Mouse (Mus musculus) heart, embryonic 13.5 days (tissue): ENCODE data around the gene Gja3. TPM values are rescaled to one million over a fixed set of nuclear protein-coding genes. Genes with fewer than 3 reads are reported as not detected.
A peak's percentile ranks its signal among the peaks of the same experiment; 100 is the strongest.
"Not testable (repeated sequence)": the region's sequence is repeated elsewhere in the genome, so short reads cannot be mapped to it uniquely, and the experiment has no call there.

ENCODE experiments used
- ATAC-seq: fragments of 200-750 bp; cut with Nextera tagmentation; 2 replicates; pipeline ENCODE4 v1.8.0; 2017; ENCODE audit warnings: moderate TSS enrichment; ENCODE audit not compliant: insufficient number of reproducible peaks, low FRiP score, low TSS enrichment; ENCODE audit errors: extremely low read depth
- H3K27ac ChIP-seq: fragments of 300-500 bp; sonication (generic); replicated peaks from 2 replicates; pipeline ENCODE4 v1.5.1; 2015; ENCODE audit warnings: moderate library complexity, mild to moderate bottlenecking, inconsistent platforms
- H3K27me3 ChIP-seq: fragments of 300-500 bp; sonication (generic); replicated peaks from 2 replicates; pipeline ENCODE4 v1.6.1; 2015; ENCODE audit warnings: mild to moderate bottlenecking, inconsistent platforms
- H3K36me3 ChIP-seq: fragments of 300-500 bp; sonication (generic); 2 replicates; pipeline ENCODE4 v1.6.1; 2015; ENCODE audit warnings: mild to moderate bottlenecking, inconsistent platforms
- H3K4me1 ChIP-seq: fragments of 300-500 bp; sonication (generic); 2 replicates; pipeline ENCODE4 v1.6.1; 2015; ENCODE audit warnings: inconsistent platforms
- H3K4me2 ChIP-seq: fragments of 300-500 bp; sonication (generic); 2 replicates; pipeline ENCODE4 v1.6.1; 2015; ENCODE audit warnings: inconsistent platforms, mild to moderate bottlenecking, moderate library complexity
- H3K4me3 ChIP-seq: fragments of 300-500 bp; sonication (generic); 2 replicates; pipeline ENCODE4 v1.5.1; 2015; ENCODE audit warnings: moderate library complexity, mild to moderate bottlenecking, inconsistent platforms
- H3K9ac ChIP-seq: fragments of 300-500 bp; sonication (generic); 2 replicates; pipeline ENCODE4 v1.6.1; 2015; ENCODE audit warnings: inconsistent platforms, mild to moderate bottlenecking, moderate library complexity
- H3K9me3 ChIP-seq: fragments of 300-500 bp; sonication (generic); 2 replicates; pipeline ENCODE4 v1.6.1; 2016; ENCODE audit warnings: inconsistent platforms
- WGBS: fragments of 180-500 bp; shearing (Covaris S2); methylation state at CpG from one replicate; pipeline ENCODE4 v1.1.7; 2015; ENCODE audit warnings: mixed read lengths; 5-methylcytosine and 5-hydroxymethylcytosine counted together
- polyA plus RNA-seq: library from polyadenylated mRNA; unstranded; fragments of >200 nt; fragmentation: Nextera tagmentation; extraction: Ambion mirVana; gene quantifications from 2 replicates; pipeline ENCODE4 v1.2.1, GENCODE M21; 2015

Gene Gja3
- polyA plus RNA-seq, 1 experiment from 2014 or later: 19.9 TPM

DNA sequence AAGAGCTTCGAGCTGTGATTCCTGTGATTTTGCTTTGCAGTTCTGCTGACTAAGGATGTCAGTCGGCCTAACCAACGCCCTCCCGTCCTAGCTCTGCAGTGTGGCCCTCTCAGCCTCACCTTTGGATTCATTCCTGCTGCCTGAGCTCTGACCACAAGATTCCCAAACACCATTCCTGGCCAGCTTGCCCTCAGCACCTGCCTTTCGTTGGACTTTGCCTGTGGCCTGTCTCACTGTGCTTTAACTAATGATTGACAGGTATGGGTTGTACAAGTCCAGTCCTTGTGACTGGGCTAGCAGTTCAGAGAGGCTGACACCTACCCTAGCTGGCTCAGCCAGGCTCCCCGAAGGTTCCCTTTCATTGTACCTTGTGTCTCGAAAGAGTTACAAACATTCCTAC is 31.2 kb upstream of the Gja3 start:
- H3K4me1 ChIP-seq: peaks cover 16% of the 10 kb centered on the region
- H3K9me3 ChIP-seq: no peaks in the 10 kb centered on the region
- no peaks in the 10 kb centered on the region for H3K36me3 ChIP-seq
- no peak overlapping the region for H3K4me2 ChIP-seq
- no peak overlapping the region for H3K27ac ChIP-seq
- 73% methylated on average over 7 of the region's 7 CpGs for WGBS
- no peak for ATAC-seq
- H3K9ac ChIP-seq: no peak overlapping the region
- H3K4me3 ChIP-seq: no peak overlapping the region
- 0 out of 2 replicates have a peak, but pooled peaks cover 9% of the 10 kb centered on the region for H3K27me3 ChIP-seq

DNA sequence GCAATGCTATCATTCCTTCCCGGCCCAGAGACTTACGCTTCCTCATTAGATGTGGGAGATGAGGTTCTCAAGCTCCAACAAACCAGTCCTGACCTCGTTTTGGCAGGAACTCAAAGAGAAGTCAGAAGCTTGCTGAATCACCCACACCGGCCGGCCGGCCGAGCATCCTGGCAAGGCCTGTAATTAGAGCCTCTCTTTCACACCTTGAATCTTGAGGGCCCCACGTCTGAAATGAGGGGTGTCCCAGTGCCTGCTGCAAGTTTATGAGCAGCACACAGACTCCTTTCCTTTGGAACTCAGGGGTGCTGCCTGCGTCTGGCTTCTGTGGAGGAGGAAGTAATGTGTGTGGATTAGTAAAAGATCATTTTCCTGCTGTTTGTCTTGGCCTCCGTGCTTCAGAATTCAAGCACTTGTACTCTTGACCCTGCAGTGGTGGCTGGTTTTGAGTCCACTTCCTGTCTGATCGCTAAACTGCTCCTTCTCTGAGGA is 26.3 kb upstream of the Gja3 start:
- H3K36me3 ChIP-seq: no peaks in the 10 kb centered on the region
- no peaks in the 10 kb centered on the region for H3K9me3 ChIP-seq
- H3K27me3 ChIP-seq: 0 out of 2 replicates have a peak, but pooled peaks cover 6% of the 10 kb centered on the region
- peak overlapping the region; percentile 33; the same call in 1 of the 2 replicates for H3K9ac ChIP-seq
- H3K4me1 ChIP-seq: peaks cover 24% of the 10 kb centered on the region
- WGBS: 36% methylated on average over 11 of the region's 11 CpGs
- no peak for ATAC-seq
- H3K4me3 ChIP-seq: no peak overlapping the region
- H3K27ac ChIP-seq: peak overlapping the region; percentile 58
- peak overlapping the region; percentile 34 for H3K4me2 ChIP-seq

DNA sequence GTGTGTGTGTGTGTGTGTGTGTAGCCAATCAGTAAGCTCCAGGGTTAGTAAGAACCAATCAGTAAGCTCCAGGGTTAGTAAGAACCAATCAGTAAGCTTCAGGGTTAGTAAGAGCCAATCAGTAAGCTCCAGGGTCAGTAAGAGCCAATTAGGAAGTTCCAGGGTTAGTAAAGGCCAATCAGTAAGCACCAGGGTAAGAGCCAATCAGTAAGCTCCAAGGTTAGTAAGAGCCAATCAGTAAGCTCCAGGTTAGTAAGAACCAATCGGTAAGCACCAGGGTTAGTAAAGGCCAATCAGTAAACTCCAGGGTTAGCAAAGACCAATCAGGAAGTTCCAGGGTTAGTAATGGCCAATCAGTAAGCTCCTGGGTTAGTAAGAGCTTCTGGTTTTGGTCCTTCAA is 25.0 kb upstream of the Gja3 start:
- no peak overlapping the region for H3K4me3 ChIP-seq
- no peaks in the 10 kb centered on the region for H3K36me3 ChIP-seq
- WGBS: 85% methylated on average over 1 of the region's 1 CpGs
- H3K4me1 ChIP-seq: peaks cover 24% of the 10 kb centered on the region
- H3K9ac ChIP-seq: no peak overlapping the region
- no peak for ATAC-seq
- no peak overlapping the region for H3K4me2 ChIP-seq
- H3K27ac ChIP-seq: no peak overlapping the region
- H3K27me3 ChIP-seq: 0 out of 2 replicates have a peak, but pooled peaks cover 6% of the 10 kb centered on the region
- no peaks in the 10 kb centered on the region for H3K9me3 ChIP-seq

DNA sequence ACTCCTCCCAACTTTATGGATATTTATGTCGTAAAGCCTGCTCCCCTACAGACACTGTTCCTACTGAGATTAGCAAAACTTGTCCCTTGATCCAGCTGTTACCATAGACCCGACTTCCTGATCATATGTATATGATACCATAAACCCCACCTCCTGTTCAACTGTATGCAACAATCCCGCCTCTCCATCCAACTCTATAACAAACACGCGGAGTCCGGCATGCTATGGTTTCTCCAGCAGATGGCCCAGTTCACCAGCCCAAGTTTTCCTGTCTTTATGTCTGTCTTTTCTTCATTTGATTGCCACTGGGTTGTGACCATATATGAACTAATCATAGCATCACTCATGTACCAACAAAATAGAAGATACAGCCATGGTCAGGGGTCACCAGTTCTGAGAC is 17.6 kb upstream of the Gja3 start:
- H3K27ac ChIP-seq: no peak overlapping the region
- 72% methylated on average over 6 of the region's 6 CpGs for WGBS
- no peaks in the 10 kb centered on the region for H3K27me3 ChIP-seq
- no peaks in the 10 kb centered on the region for H3K9me3 ChIP-seq
- H3K4me3 ChIP-seq: no peak overlapping the region
- no peak for ATAC-seq
- H3K4me2 ChIP-seq: no peak overlapping the region
- H3K36me3 ChIP-seq: no peaks in the 10 kb centered on the region
- H3K9ac ChIP-seq: no peak overlapping the region
- H3K4me1 ChIP-seq: no peaks in the 10 kb centered on the region

DNA sequence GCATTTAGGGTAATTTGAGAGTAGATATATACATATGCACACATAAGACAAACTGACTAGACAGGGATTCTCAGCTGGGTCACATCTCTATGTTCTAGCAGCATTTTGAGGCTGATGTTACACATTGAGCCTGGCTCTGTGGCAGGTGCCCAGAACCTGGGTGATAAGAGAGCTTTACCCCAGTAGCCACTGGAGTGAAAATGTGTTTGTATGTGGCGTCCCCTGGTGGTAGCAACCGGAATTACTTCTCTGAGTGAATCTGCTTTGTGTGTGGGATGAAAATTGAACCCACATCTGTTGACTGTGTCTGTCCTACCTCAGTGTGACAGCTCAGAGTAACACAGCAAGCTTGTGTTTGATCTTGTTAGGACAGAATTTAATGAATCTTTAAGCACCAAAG is 12.0 kb upstream of the Gja3 start:
- H3K27ac ChIP-seq, H3K9ac ChIP-seq, H3K4me1 ChIP-seq, H3K27me3 ChIP-seq, H3K4me3 ChIP-seq, H3K9me3 ChIP-seq, H3K36me3 ChIP-seq, ATAC-seq, H3K4me2 ChIP-seq: not testable (repeated sequence)
- WGBS: 0% methylated on average over 2 of the region's 2 CpGs

DNA sequence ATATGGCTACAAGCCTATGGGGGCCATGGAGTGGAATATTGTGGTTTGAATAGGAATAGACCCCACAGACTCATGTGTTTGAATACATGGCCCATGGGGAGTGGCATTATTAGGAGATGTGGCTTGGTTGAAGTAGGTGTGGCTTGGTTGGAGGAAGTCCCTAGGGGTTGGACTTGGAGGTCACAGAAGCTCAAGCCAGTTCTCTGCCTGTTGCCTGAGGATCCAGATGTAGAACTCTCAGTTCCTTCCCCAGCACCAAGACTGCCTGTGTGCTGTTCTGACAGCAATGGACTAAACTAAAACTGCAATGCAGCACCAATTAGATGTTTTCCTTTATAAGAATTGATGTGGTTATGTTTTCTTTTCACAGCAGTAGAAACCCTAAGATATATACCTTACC is 8.2 kb upstream of the Gja3 start:
- no peak overlapping the region for H3K9ac ChIP-seq
- no peak overlapping the region for H3K4me2 ChIP-seq
- H3K4me3 ChIP-seq: no peak overlapping the region
- H3K36me3 ChIP-seq: no peaks in the 10 kb centered on the region
- no peaks in the 10 kb centered on the region for H3K9me3 ChIP-seq
- H3K4me1 ChIP-seq: no peaks in the 10 kb centered on the region
- no peaks in the 10 kb centered on the region for H3K27me3 ChIP-seq
- no peak for ATAC-seq
- H3K27ac ChIP-seq: no peak overlapping the region

DNA sequence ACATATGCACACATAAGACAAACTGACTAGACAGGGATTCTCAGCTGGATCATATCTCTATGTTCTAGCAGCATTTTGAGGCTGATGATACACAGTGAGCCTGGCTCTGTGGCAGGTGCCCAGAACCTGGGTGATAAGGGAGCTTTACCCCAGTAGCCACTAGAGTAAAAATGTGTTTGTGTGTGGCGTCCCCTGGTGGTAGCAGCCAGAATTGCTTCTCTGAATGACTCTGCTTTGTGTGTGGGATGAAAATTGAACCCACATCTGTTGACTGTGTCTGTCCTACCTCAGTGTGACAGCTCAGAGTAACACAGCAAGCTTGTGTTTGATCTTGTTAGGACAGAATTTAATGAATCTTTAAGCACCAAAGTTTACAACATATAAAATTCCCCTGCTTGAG is 2.2 kb upstream of the Gja3 start:
- peaks cover 44% of the 10 kb centered on the region for H3K27me3 ChIP-seq
- H3K27ac ChIP-seq, H3K36me3 ChIP-seq, H3K9me3 ChIP-seq, H3K9ac ChIP-seq, ATAC-seq, H3K4me2 ChIP-seq, H3K4me3 ChIP-seq: not testable (repeated sequence)
- 0% methylated on average over 1 of the region's 1 CpGs for WGBS
- H3K4me1 ChIP-seq: peaks cover 28% of the 10 kb centered on the region

DNA sequence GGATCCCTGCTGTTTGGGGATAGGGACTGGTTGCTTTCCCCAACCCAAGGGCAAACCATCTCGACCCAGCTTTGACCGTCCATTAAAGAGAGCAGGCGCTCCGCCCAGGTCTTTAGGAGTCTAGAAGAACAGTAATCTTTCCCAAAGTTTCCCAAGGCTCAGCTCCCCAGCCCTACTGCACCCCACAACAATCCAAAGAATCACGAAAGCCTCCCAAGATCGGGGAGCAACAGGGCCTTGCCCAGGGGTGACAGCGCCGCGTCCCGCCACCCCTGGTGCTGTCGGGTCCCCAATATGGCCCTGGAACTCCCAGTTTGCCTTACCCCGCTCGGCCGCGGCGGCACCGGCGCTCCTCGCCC is 717 bp downstream of the Gja3 start:
- Histone ChIP-seq H3K9ac (peak overlapping the region; percentile 82), H3K4me3 (peak overlapping the region; percentile 78), H3K27me3 (peaks cover 55% of the 10 kb centered on the region), H3K4me1 (peaks cover 28% of the 10 kb centered on the region), H3K36me3 (no peaks in the 10 kb centered on the region), H3K4me2 (peak overlapping the region; percentile 88), H3K9me3 (no peaks in the 10 kb centered on the region), H3K27ac (no peak overlapping the region; the same call in 1 of the 2 replicates)
- whole genome bisulfite sequencing: 3% methylated on average over 19 of the region's 19 CpGs
- ATAC-seq: no peak

DNA sequence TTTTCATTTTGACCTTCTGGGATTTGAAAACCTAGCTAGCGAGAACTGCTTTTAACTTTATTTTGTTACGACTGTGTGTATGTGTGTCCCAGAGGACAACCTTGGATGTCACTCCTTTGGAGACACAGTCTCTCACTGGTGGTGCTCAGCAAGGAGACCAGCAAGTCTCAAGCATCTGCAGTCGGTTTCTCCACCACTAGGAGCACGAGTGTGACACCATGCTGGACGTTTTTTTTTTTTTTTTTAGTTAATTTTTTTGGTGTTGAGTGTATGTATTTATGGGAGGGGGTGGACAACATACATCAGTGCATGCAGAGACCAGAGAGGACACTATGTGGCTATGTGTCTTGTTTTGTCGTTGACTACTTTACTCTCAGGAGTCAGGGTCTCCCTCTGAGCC is 5.2 kb downstream of the Gja3 start:
- WGBS: 59% methylated on average over 6 of the region's 6 CpGs
- ATAC-seq: no peak
- no peak overlapping the region for H3K4me2 ChIP-seq
- H3K27ac ChIP-seq: no peak overlapping the region
- H3K9ac ChIP-seq: no peak overlapping the region
- H3K9me3 ChIP-seq: no peaks in the 10 kb centered on the region
- H3K4me3 ChIP-seq: no peak overlapping the region
- no peaks in the 10 kb centered on the region for H3K36me3 ChIP-seq
- H3K4me1 ChIP-seq: peaks cover 25% of the 10 kb centered on the region
- H3K27me3 ChIP-seq: peaks cover 37% of the 10 kb centered on the region

DNA sequence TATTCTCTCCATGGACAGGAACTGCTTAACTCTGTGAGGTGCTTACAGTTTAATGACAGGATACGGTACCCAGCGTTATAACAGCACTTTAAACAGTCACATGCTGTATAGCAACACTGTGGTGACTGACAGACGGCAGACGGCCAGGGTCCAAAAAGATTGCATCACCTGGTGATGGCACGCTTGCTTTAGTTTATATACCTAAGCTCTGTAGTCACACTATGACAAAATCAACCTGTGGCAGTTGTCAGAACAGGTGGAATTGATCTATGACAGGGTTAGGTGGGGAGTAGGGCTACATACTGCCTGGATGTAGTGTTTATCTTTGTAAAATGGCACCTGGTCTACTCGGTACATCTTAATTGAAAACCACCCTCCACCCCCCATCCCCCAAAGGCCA is 14.0 kb downstream of the Gja3 start:
- H3K4me1 ChIP-seq: peaks cover 24% of the 10 kb centered on the region
- no peak overlapping the region for H3K4me3 ChIP-seq
- H3K9me3 ChIP-seq: no peaks in the 10 kb centered on the region
- no peaks in the 10 kb centered on the region for H3K27me3 ChIP-seq
- no peak for ATAC-seq
- WGBS: 76% methylated on average over 6 of the region's 6 CpGs
- H3K27ac ChIP-seq: no peak overlapping the region
- H3K36me3 ChIP-seq: no peaks in the 10 kb centered on the region
- no peak overlapping the region for H3K4me2 ChIP-seq
- no peak overlapping the region for H3K9ac ChIP-seq

DNA sequence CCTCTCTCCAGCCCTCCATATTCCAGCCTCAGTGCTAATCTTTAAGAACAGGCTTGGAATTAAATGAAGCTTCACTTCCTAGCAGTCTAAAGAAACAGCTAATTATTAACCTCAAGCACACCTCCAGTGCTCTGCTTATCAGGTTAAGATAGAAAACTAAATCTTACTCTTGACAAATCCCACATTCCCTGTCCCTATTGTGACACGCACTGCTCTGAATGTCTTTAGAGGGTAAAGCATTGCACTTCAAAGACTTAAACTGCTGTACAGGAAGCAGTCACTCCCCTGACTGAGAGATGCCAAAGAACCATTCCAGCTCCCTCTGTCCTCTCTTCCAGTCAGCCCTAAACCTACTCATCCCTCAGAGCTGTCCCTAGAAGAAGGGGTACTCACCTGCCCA is 16.5 kb downstream of the Gja3 start:
- ATAC-seq: no peak
- WGBS: 44% methylated on average over 1 of the region's 1 CpGs

DNA sequence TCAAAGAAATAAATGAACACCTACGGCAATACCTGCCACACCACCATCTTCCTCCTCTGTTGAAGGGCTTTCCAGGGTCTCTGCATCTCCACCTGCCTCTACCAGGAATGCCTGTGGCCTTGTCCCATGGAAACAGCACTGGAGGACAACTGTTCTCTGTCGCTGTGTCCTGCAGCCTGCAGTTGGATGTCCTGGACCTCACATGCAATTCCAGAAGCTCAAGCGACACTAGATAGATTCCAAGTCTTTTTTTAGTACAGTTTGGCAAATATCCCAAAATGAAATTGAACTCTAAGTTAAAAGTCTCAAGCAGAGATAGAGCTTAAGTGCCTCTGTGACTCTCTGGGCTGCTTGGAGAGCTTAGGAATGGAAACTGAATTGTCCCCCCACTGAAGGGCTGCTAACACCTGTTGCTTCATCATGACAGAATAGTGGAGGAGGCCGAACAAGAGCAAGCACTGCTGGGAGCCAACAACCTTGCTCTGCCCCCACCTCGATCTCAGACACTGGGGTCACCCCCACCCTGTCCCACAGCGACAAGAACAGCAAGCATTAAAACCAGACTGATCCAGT is 22.9 kb downstream of the Gja3 start:
- peak overlapping the region; percentile 46 for H3K4me2 ChIP-seq

More for the DNA sequence above, 16.5 kb downstream of the Gja3 start:
- Histone ChIP-seq H3K4me2 (no peak overlapping the region), H3K4me3 (no peak overlapping the region), H3K27me3 (no peaks in the 10 kb centered on the region), H3K9me3 (no peaks in the 10 kb centered on the region), H3K4me1 (peaks cover 11% of the 10 kb centered on the region), H3K9ac (no peak overlapping the region), H3K36me3 (no peaks in the 10 kb centered on the region), H3K27ac (no peak overlapping the region)

More for the DNA sequence above, 22.9 kb downstream of the Gja3 start:
- Histone ChIP-seq H3K9me3 (no peaks in the 10 kb centered on the region), H3K36me3 (no peaks in the 10 kb centered on the region), H3K4me1 (peaks cover 35% of the 10 kb centered on the region), H3K4me3 (peak overlapping the region; percentile 33), H3K9ac (peak overlapping the region; percentile 55; the same call in 1 of the 2 replicates), H3K27me3 (no peaks in the 10 kb centered on the region), H3K27ac (peak overlapping the region; percentile 89)
- WGBS: 37% methylated on average over 6 of the region's 6 CpGs
- ATAC-seq: peak; percentile 44; the same call in 1 of the 2 replicates
